ENCODE assay signal across 25 mouse cellular contexts in genomic region chr3:147532196-147532595, GRCm38 (mm10).
DNase-seq lines count a peak whose midpoint lies in the region; ATAC-seq lines count a peak whose summit lies in the region.
"Had no signal": no experiment of that assay in that cellular context is flagged by ENCODE, and none has a peak within 500 bp of the region (broad histone marks: within the 10 kb centered on the region; RNA-seq: fewer than 3 reads in every experiment).

No protein-coding gene starts in this region.

- no peaks in the 10 kb centered on the region for H3K4me1 ChIP-seq in embryonic facial prominence, embryonic 12.5 days
- no peaks in the 10 kb centered on the region for H3K4me1 ChIP-seq in embryonic facial prominence, embryonic 10.5 days
- H3K4me1 ChIP-seq in embryonic facial prominence, embryonic 15.5 days, result no peaks in the 10 kb centered on the region
- H3K4me1 ChIP-seq: embryonic facial prominence, embryonic 13.5 days; forebrain, embryonic 12.5 days had no signal

- no peaks in the 10 kb centered on the region for H3K9me3 ChIP-seq in embryonic facial prominence, embryonic 12.5 days
- H3K9me3 ChIP-seq in embryonic facial prominence, embryonic 10.5 days, result no peaks in the 10 kb centered on the region
- H3K9me3 ChIP-seq in embryonic facial prominence, embryonic 15.5 days (replicated peaks), result no peaks in the 10 kb centered on the region
- H3K9me3 ChIP-seq: embryonic facial prominence, embryonic 13.5 days; forebrain, embryonic 10.5 days; forebrain, embryonic 12.5 days had no signal

- 0 out of 2 replicates have a peak overlapping the region, but pooled peaks have one; percentile 30 for H3K27ac ChIP-seq in embryonic facial prominence, embryonic 12.5 days
- H3K27ac ChIP-seq in embryonic facial prominence, embryonic 10.5 days (replicated peaks), result no peak overlapping the region
- 0 out of 2 replicates have a peak overlapping the region, but pooled peaks have one; percentile 12 for H3K27ac ChIP-seq in embryonic facial prominence, embryonic 15.5 days (replicated peaks)
- H3K27ac ChIP-seq: embryonic facial prominence, embryonic 13.5 days; forebrain, embryonic 10.5 days; forebrain, embryonic 12.5 days had no signal

- no peaks in the 10 kb centered on the region for H3K36me3 ChIP-seq in embryonic facial prominence, embryonic 12.5 days
- H3K36me3 ChIP-seq in embryonic facial prominence, embryonic 10.5 days (replicated peaks), result no peaks in the 10 kb centered on the region
- H3K36me3 ChIP-seq in embryonic facial prominence, embryonic 15.5 days, result no peaks in the 10 kb centered on the region
- H3K36me3 ChIP-seq: embryonic facial prominence, embryonic 13.5 days; forebrain, embryonic 10.5 days; forebrain, embryonic 12.5 days had no signal

- H3K4me3 ChIP-seq in embryonic facial prominence, embryonic 12.5 days, result no peak overlapping the region
- H3K4me3 ChIP-seq in embryonic facial prominence, embryonic 10.5 days, result no peak overlapping the region
- H3K4me3 ChIP-seq in embryonic facial prominence, embryonic 15.5 days (replicated peaks), result no peak overlapping the region
- H3K4me3 ChIP-seq: embryonic facial prominence, embryonic 13.5 days; erythroblast, embryonic 14.5 days; forebrain, embryonic 10.5 days; forebrain, embryonic 12.5 days had no signal

- H3K9ac ChIP-seq in embryonic facial prominence, embryonic 12.5 days, result no peak overlapping the region
- no peak overlapping the region for H3K9ac ChIP-seq in embryonic facial prominence, embryonic 15.5 days
- H3K9ac ChIP-seq: embryonic facial prominence, embryonic 13.5 days; forebrain, embryonic 12.5 days had no signal

- WGBS in embryonic facial prominence, embryonic 12.5 days, result 49% methylated on average over 2 of the region's 2 CpGs
- 55% methylated on average over 2 of the region's 2 CpGs for WGBS in embryonic facial prominence, embryonic 10.5 days
- 45% methylated on average over 2 of the region's 2 CpGs for WGBS in embryonic facial prominence, embryonic 15.5 days

- no peak for DNase-seq in embryonic facial prominence, embryonic 10.5 days (ENCODE audit: low spot score)
- DNase-seq in 3134 (ENCODE audit: extremely low read depth, insufficient read length, low spot score) (peak; percentile 9), adipocyte (ENCODE audit: low spot score) (peak; percentile 12)
- DNase-seq in lung, adult 18-20 months, result no peak
- no peak for DNase-seq in frontal cortex, postnatal 25 days (ENCODE audit: low spot score in 2 of 2)
- DNase-seq: adrenal gland, adult 2 months; adrenal gland, postnatal 10 days; adrenal gland, postnatal 25 days; cerebellum, adult 11 months; cerebellum, adult 18-20 months; cerebellum, adult 8-10 months; cerebellum, adult 9-11 months; cerebellum, postnatal 14 days; cerebellum, postnatal 36 days; embryo, embryonic 11 days had no signal

- no peak for ATAC-seq in embryonic facial prominence, embryonic 12.5 days (ENCODE audit: insufficient number of reproducible peaks, insufficient read depth, low FRiP score, low TSS enrichment)
- ATAC-seq in embryonic facial prominence, embryonic 15.5 days (ENCODE audit: insufficient number of reproducible peaks, low FRiP score, low TSS enrichment, low read depth), result no peak
- ATAC-seq in monocyte, adult 5-6 weeks (replicated peaks; ENCODE audit: insufficient number of reproducible peaks, low FRiP score, low TSS enrichment, poor library complexity, severe bottlenecking), result no peak
- ATAC-seq: activated CD4-positive, CD25-positive, alpha-beta regulatory T cell, adult 4 months; forebrain, embryonic 14.5 days; Patski had no signal

- no peak overlapping the region for H3K4me2 ChIP-seq in embryonic facial prominence, embryonic 12.5 days (replicated peaks)
- H3K4me2 ChIP-seq in embryonic facial prominence, embryonic 15.5 days (replicated peaks), result no peak overlapping the region
- H3K4me2 ChIP-seq: embryonic facial prominence, embryonic 13.5 days; forebrain, embryonic 12.5 days had no signal

- H3K27me3 ChIP-seq in embryonic facial prominence, embryonic 12.5 days, result 0 out of 2 replicates have a peak, but pooled peaks cover 3% of the 10 kb centered on the region
- H3K27me3 ChIP-seq in embryonic facial prominence, embryonic 10.5 days (replicated peaks; ENCODE audit: low read depth, poor library complexity, severe bottlenecking), result 0 out of 2 replicates have a peak, but pooled peaks cover 11% of the 10 kb centered on the region
- H3K27me3 ChIP-seq in embryonic facial prominence, embryonic 15.5 days, result no peaks in the 10 kb centered on the region
- H3K27me3 ChIP-seq: forebrain, embryonic 12.5 days; Patski had no signal

Comparison
In these comparisons a context has a peak if more than half of its experiments do, and no peak if none do; other contexts are left out.
1. DNase-seq: peak in 3134 (single experiment) and adipocyte (single experiment); none in embryonic facial prominence, embryonic 10.5 days (single experiment), lung, adult 18-20 months (0 of 2) and frontal cortex, postnatal 25 days (0 of 2).